Comparison of ENCODE assay signal across 24 mouse cellular contexts in the genomic region with DNA sequence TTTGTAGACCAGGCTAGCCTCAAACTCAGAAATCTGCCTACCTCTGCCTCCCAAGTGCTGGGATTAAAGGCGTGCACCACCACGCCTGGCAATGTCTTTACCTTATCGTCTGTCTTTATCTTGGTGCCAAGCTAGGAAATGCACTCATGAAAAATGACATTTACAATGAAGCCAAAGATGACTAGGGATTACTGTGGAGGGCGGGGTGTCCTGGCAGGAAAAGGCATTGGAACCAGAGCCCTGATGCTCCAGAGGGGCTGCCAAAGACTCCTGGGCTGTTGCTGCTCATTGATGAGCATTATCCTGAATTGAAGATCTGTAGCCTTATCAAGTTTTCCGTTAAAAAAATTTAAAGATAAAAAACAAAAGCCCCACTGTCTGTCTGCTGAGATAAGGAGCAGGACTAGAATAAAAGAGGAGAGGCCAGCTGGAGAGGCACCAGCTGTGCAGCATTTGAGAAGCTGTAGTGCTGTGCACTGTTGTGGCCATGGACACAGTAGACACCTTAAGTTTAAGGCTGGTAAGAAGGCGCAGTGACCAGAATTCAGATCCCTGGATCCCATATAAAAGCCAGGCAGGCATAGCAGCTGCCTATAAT.
DNase-seq lines count a peak whose midpoint lies in the region; ATAC-seq and TF ChIP-seq lines count a peak whose summit lies in the region.
"Had no signal": no experiment of that assay in that cellular context is flagged by ENCODE, and none has a peak within 500 bp of the region (broad histone marks: within the 10 kb centered on the region; RNA-seq: fewer than 3 reads in every experiment).

No protein-coding gene starts in this region.

- no peak overlapping the region for H3K4me3 ChIP-seq in G1E (ENCODE audit: low read depth, low read length)
- H3K4me3 ChIP-seq in liver, embryonic 13.5 days (replicated peaks) = no peak overlapping the region
- H3K4me3 ChIP-seq: embryonic facial prominence, embryonic 15.5 days; hindbrain, embryonic 12.5 days; kidney, embryonic 15.5 days; left cerebral cortex, adult 2 months; lung, embryonic 15.5 days; midbrain, embryonic 12.5 days had no signal

- H3K27ac ChIP-seq in liver, embryonic 13.5 days = no peak overlapping the region
- H3K27ac ChIP-seq: embryonic facial prominence, embryonic 15.5 days; hindbrain, embryonic 12.5 days; kidney, embryonic 15.5 days; left cerebral cortex, adult 2 months; lung, embryonic 15.5 days; macrophage; midbrain, embryonic 12.5 days had no signal

- H3K9me3 ChIP-seq in G1E (replicated peaks) = no peaks in the 10 kb centered on the region
- H3K9me3 ChIP-seq in liver, embryonic 13.5 days (replicated peaks) = no peaks in the 10 kb centered on the region
- H3K9me3 ChIP-seq: embryonic facial prominence, embryonic 15.5 days; hindbrain, embryonic 12.5 days; kidney, embryonic 15.5 days; lung, embryonic 15.5 days; midbrain, embryonic 12.5 days had no signal

- H3K27me3 ChIP-seq in G1E (ENCODE audit: insufficient read depth, low read length) = no peaks in the 10 kb centered on the region
- H3K27me3 ChIP-seq in liver, embryonic 13.5 days = no peaks in the 10 kb centered on the region
- H3K27me3 ChIP-seq: embryonic facial prominence, embryonic 15.5 days; hindbrain, embryonic 12.5 days; kidney, embryonic 15.5 days; lung, embryonic 15.5 days; midbrain, embryonic 12.5 days; Patski had no signal

- peak; percentile 28; the same call in 1 of the 2 replicates for ATAC-seq in G1E (ENCODE audit: extremely low read depth, insufficient number of reproducible peaks, low FRiP score, poor library complexity, severe bottlenecking)
- peak; percentile 71 for ATAC-seq in liver, embryonic 13.5 days (ENCODE audit: low read depth)
- ATAC-seq: forebrain, embryonic 16.5 days; Patski had no signal

- TF ChIP-seq CTCF in G1E (IDR thresholded peaks at IDR 0.05; ENCODE audit: low read depth, low read length) = no peak

- peak; percentile 29 to 44 for DNase-seq in cerebellum, adult 18-20 months
- no peak for DNase-seq in cerebellum, postnatal 4 days (ENCODE audit: low spot score in 2 of 2)
- DNase-seq in G1E (ENCODE audit: low spot score) = no peak
- peak; percentile 38 for DNase-seq in cerebellum, adult 9-10 months
- DNase-seq in liver, embryonic 13.5 days = no peak
- no peak for DNase-seq in kidney, postnatal 25 days
- DNase-seq in heart, postnatal 4 days = no peak
- no peak for DNase-seq in adrenal gland, adult (ENCODE audit: inconsistent age in 2 of 2, low spot score in 1 of 2)
- DNase-seq: adrenal gland, adult 8-10 months; gastrocnemius, postnatal 10 days; kidney, adult 11 months; layer of hippocampus, adult 9-11 months; thymus, adult 18-20 months; thymus, postnatal 36 days had no signal

- no peaks in the 10 kb centered on the region for H3K36me3 ChIP-seq in G1E (replicated peaks)
- H3K36me3 ChIP-seq in liver, embryonic 13.5 days = no peaks in the 10 kb centered on the region
- H3K36me3 ChIP-seq: embryonic facial prominence, embryonic 15.5 days; hindbrain, embryonic 12.5 days; lung, embryonic 15.5 days; midbrain, embryonic 12.5 days had no signal

- H3K9ac ChIP-seq in liver, embryonic 13.5 days = no peak overlapping the region
- H3K9ac ChIP-seq: embryonic facial prominence, embryonic 15.5 days; hindbrain, embryonic 12.5 days; kidney, embryonic 15.5 days; lung, embryonic 15.5 days; midbrain, embryonic 12.5 days had no signal

- WGBS in liver, embryonic 13.5 days (ENCODE audit: insufficient replicate concordance) = 47% methylated on average over 6 of the region's 6 CpGs

- H3K4me1 ChIP-seq in G1E (ENCODE audit: insufficient read depth, low read depth, low read length) = no peaks in the 10 kb centered on the region
- H3K4me1 ChIP-seq in liver, embryonic 13.5 days (replicated peaks) = peaks cover 27% of the 10 kb centered on the region
- H3K4me1 ChIP-seq: embryonic facial prominence, embryonic 15.5 days; hindbrain, embryonic 12.5 days; kidney, embryonic 15.5 days; lung, embryonic 15.5 days; midbrain, embryonic 12.5 days had no signal

- H3K4me2 ChIP-seq in liver, embryonic 13.5 days = no peak overlapping the region
- H3K4me2 ChIP-seq: embryonic facial prominence, embryonic 15.5 days; heart, embryonic 11.5 days; hindbrain, embryonic 12.5 days; kidney, embryonic 15.5 days; lung, embryonic 15.5 days; midbrain, embryonic 12.5 days had no signal

Comparison
In these comparisons a context has a peak if more than half of its experiments do, and no peak if none do; other contexts are left out.
1. DNase-seq: peak in cerebellum, adult 18-20 months (2 of 2) and cerebellum, adult 9-10 months (single experiment); none in cerebellum, postnatal 4 days (0 of 2), G1E (single experiment), liver, embryonic 13.5 days (single experiment), kidney, postnatal 25 days (0 of 2), heart, postnatal 4 days (single experiment) and adrenal gland, adult (0 of 2).